16 mouse cellular contexts compared by ENCODE assay signal in the genomic region with DNA sequence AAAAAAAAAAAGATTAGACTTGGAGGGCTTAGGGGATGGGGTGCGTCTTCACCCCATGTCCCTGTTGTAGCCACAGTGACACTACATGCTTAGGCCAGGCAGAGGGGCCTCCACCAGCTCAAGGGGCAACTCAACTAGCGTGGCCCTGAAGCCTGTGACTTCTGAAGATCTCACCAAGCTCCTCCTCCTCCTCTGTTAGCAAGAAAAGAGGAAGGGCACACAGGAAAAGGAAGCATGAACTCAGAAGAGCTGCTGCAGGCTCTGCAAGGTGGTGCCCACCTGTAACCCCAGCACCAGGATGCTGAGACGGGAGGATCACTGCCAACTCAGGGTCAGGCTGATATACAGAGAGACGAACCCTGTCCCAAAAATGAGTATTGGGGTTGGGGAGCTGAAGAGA. TPM values are rescaled to one million over a fixed set of nuclear protein-coding genes. Genes with fewer than 3 reads are reported as not detected.
DNase-seq lines count a peak whose midpoint lies in the region; ATAC-seq and TF ChIP-seq lines count a peak whose summit lies in the region.
"Had no signal": no experiment of that assay in that cellular context is flagged by ENCODE, and none has a peak within 500 bp of the region (broad histone marks: within the 10 kb centered on the region; RNA-seq: fewer than 3 reads in every experiment).

No protein-coding gene starts in this region.

- H3K4me3 ChIP-seq in liver, embryonic 11.5 days (ENCODE audit: low read depth, low read length), result no peak overlapping the region
- no peak overlapping the region for H3K4me3 ChIP-seq in CH12.LX (replicated peaks in 1 of 3; ENCODE audit: low read depth in 2 of 3, low read length in 2 of 3, poor library complexity in 1 of 3)
- H3K4me3 ChIP-seq in neural tube, embryonic 15.5 days (replicated peaks), result no peak overlapping the region
- H3K4me3 ChIP-seq: embryonic facial prominence, embryonic 12.5 days; forebrain, embryonic 15.5 days; heart, embryonic 12.5 days; limb, embryonic 15.5 days; lung, embryonic 15.5 days had no signal

- H3K9me3 ChIP-seq in liver, embryonic 11.5 days (ENCODE audit: control insufficient read depth, low read length), result no peaks in the 10 kb centered on the region
- H3K9me3 ChIP-seq in CH12.LX (replicated peaks; ENCODE audit: low read length), result no peaks in the 10 kb centered on the region
- no peaks in the 10 kb centered on the region for H3K9me3 ChIP-seq in neural tube, embryonic 15.5 days (replicated peaks)
- H3K9me3 ChIP-seq: embryonic facial prominence, embryonic 12.5 days; forebrain, embryonic 15.5 days; heart, embryonic 12.5 days; limb, embryonic 15.5 days; lung, embryonic 15.5 days had no signal

- 0 out of 2 replicates have a peak, but pooled peaks have one; percentile 6 for ATAC-seq in liver, embryonic 11.5 days (replicated peaks; ENCODE audit: low FRiP score)
- ATAC-seq in granulocyte monocyte progenitor cell, adult 5-6 weeks (replicated peaks; ENCODE audit: poor library complexity, severe bottlenecking), result peak; percentile 66
- ATAC-seq in neural tube, embryonic 15.5 days (ENCODE audit: low FRiP score), result no peak
- ATAC-seq: forebrain, embryonic 15.5 days; inflammation-experienced regulatory T-cells, adult 6 months had no signal

- TF ChIP-seq CTCF in CH12.LX (conservative IDR thresholded peaks at IDR 0.05 in 1 of 2, IDR thresholded peaks at IDR 0.05 in 1 of 2; ENCODE audit: low read depth in 2 of 2, low read length in 2 of 2), result no peak

- TF ChIP-seq EP300 in CH12.LX (IDR thresholded peaks at IDR 0.05; ENCODE audit: low read length), result no peak

- H3K27ac ChIP-seq in liver, embryonic 11.5 days (ENCODE audit: low read depth, low read length), result no peak overlapping the region
- no peak overlapping the region for H3K27ac ChIP-seq in CH12.LX (ENCODE audit: insufficient read depth, low read depth)
- H3K27ac ChIP-seq in neural tube, embryonic 15.5 days (replicated peaks), result no peak overlapping the region
- H3K27ac ChIP-seq: embryonic facial prominence, embryonic 12.5 days; forebrain, embryonic 15.5 days; limb, embryonic 15.5 days; lung, embryonic 15.5 days had no signal

- H3K36me3 ChIP-seq in liver, embryonic 11.5 days (ENCODE audit: control insufficient read depth, insufficient read depth, low read length), result no peaks in the 10 kb centered on the region
- no peaks in the 10 kb centered on the region for H3K36me3 ChIP-seq in CH12.LX (replicated peaks in 1 of 2; ENCODE audit: control insufficient read depth in 1 of 2, insufficient read depth in 1 of 2, low read length in 1 of 2)
- no peaks in the 10 kb centered on the region for H3K36me3 ChIP-seq in neural tube, embryonic 15.5 days
- H3K36me3 ChIP-seq: embryonic facial prominence, embryonic 12.5 days; forebrain, embryonic 15.5 days; heart, embryonic 12.5 days; limb, embryonic 15.5 days; lung, embryonic 15.5 days had no signal

- TF ChIP-seq POLR2A in CH12.LX (IDR thresholded peaks at IDR 0.05; ENCODE audit: low read depth, low read length), result no peak

- peaks cover 18% of the 10 kb centered on the region for H3K4me1 ChIP-seq in liver, embryonic 11.5 days (replicated peaks; ENCODE audit: control insufficient read depth, insufficient read depth, low read length)
- H3K4me1 ChIP-seq in CH12.LX (ENCODE audit: control insufficient read depth in 1 of 2, insufficient read depth in 2 of 2), result peaks cover 13 to 36% of the 10 kb centered on the region in 2 experiments
- no peaks in the 10 kb centered on the region for H3K4me1 ChIP-seq in neural tube, embryonic 15.5 days
- H3K4me1 ChIP-seq: embryonic facial prominence, embryonic 12.5 days; forebrain, embryonic 15.5 days; limb, embryonic 15.5 days had no signal

- no peak overlapping the region for H3K9ac ChIP-seq in liver, embryonic 11.5 days (ENCODE audit: low read depth, low read length)
- no peak overlapping the region for H3K9ac ChIP-seq in CH12.LX (ENCODE audit: insufficient read depth, low read depth)
- H3K9ac ChIP-seq in neural tube, embryonic 15.5 days (replicated peaks), result no peak overlapping the region
- H3K9ac ChIP-seq: embryonic facial prominence, embryonic 12.5 days; forebrain, embryonic 15.5 days; heart, embryonic 12.5 days; limb, embryonic 15.5 days; lung, embryonic 15.5 days had no signal

- dilution Hi-C loops in CH12.LX (cut with MboI; ENCODE audit: extremely low pct_ligation_motif_present, extremely low pct_unique_long_range_greater_than_20kb, low sequenced_read_pairs), result no loop called here

- H3K27me3 ChIP-seq in liver, embryonic 11.5 days (replicated peaks; ENCODE audit: control insufficient read depth, insufficient read depth, low read length), result no peaks in the 10 kb centered on the region
- no peaks in the 10 kb centered on the region for H3K27me3 ChIP-seq in CH12.LX (replicated peaks)
- H3K27me3 ChIP-seq in neural tube, embryonic 15.5 days (replicated peaks), result no peaks in the 10 kb centered on the region
- H3K27me3 ChIP-seq: embryonic facial prominence, embryonic 12.5 days; forebrain, embryonic 15.5 days; heart, embryonic 12.5 days; limb, embryonic 15.5 days; lung, embryonic 15.5 days had no signal

- in situ Hi-C loops in CH12.LX (cut with MboI; ENCODE audit: low pct_ligation_motif_present, low pct_unique_long_range_greater_than_20kb, low sequenced_read_pairs), result loop anchor here (5.0 kb wide), 1 partner anchor 41 kb away; no protein-coding TSS in a partner anchor

- H3K79me2 ChIP-seq in CH12.LX (replicated peaks; ENCODE audit: control insufficient read depth, extremely low read depth, insufficient read depth, poor library complexity, severe bottlenecking), result no peaks in the 10 kb centered on the region

- 73% methylated on average over 4 of the region's 4 CpGs for WGBS in liver, embryonic 11.5 days
- WGBS in neural tube, embryonic 15.5 days, result 92% methylated on average over 4 of the region's 4 CpGs

- no peak for TF ChIP-seq RAD21 in CH12.LX (IDR thresholded peaks at IDR 0.05; ENCODE audit: low read depth, low read length)

- no peak for DNase-seq in liver, embryonic 11.5 days (ENCODE audit: low spot score)
- DNase-seq in liver (no peak), CH12.LX (ENCODE audit: extremely low read depth) (peak; percentile 46)
- peak; percentile 6 for DNase-seq in naive thymus-derived CD4-positive, alpha-beta T cell, adult 2 months (ENCODE audit: low read depth)
- DNase-seq in embryo, embryonic 9.5 days (ENCODE audit: extremely low spot score), result no peak
- DNase-seq: cerebellum, adult 11-12 months; cerebellum, postnatal 36 days; thymus, postnatal 36 days had no signal

- no peak overlapping the region for H3K4me2 ChIP-seq in liver, embryonic 11.5 days
- H3K4me2 ChIP-seq in CH12.LX (ENCODE audit: insufficient read depth, low read depth, poor library complexity, severe bottlenecking), result no peak overlapping the region
- no peak overlapping the region for H3K4me2 ChIP-seq in neural tube, embryonic 15.5 days
- H3K4me2 ChIP-seq: embryonic facial prominence, embryonic 12.5 days; forebrain, embryonic 15.5 days; heart, embryonic 12.5 days; limb, embryonic 15.5 days; lung, embryonic 15.5 days had no signal

TF ChIP-seq in CH12.LX, 34 proteins besides CTCF, POLR2A, EP300 and RAD21:
- TF ChIP-seq ZNF384 (IDR thresholded peaks at IDR 0.05; ENCODE audit: low read depth, low read length), result no peak

RNA-seq across cellular contexts. Expression of a gene that starts 13.7 kb away (rescaled TPM):
- 312 and 324 TPM in 2 replicates for polyA plus RNA-seq in liver, embryonic 11.5 days (2014; fragmentation: Nextera tagmentation; extraction: Ambion mirVana)
- total RNA-seq in CH12.LX (2012; rRNA removed) (268 and 332 TPM in 2 replicates), CH12.LX (2014; rRNA removed) (475 and 538 TPM in 2 replicates)
- polyA plus RNA-seq in CH12.LX (2012; ENCODE audit: insufficient read length, low read depth), result 461 and 517 TPM in 2 replicates
- total RNA-seq in granulocyte monocyte progenitor cell, adult 5-6 weeks (2014; fragmentation: Nextera tagmentation), result 212 and 291 TPM in 2 replicates
- total RNA-seq in granulocyte monocyte progenitor cell, adult 5-6 weeks (2017), result 386 and 388 TPM in 2 replicates
- 299 and 307 TPM in 2 replicates for polyA plus RNA-seq in neural tube, embryonic 15.5 days (2015; fragmentation: Nextera tagmentation; extraction: Ambion mirVana)

RNA-seq across cellular contexts. Expression of a gene that starts 37.5 kb away (rescaled TPM):
- 54.4 and 59.0 TPM in 2 replicates for polyA plus RNA-seq in liver, embryonic 11.5 days (2014; fragmentation: Nextera tagmentation; extraction: Ambion mirVana)
- total RNA-seq in CH12.LX (2012; rRNA removed) (30.4 and 34.9 TPM in 2 replicates), CH12.LX (2014; rRNA removed) (13.3 and 14.2 TPM in 2 replicates)
- 26.1 and 29.0 TPM in 2 replicates for polyA plus RNA-seq in CH12.LX (2012; ENCODE audit: insufficient read length, low read depth)
- total RNA-seq in granulocyte monocyte progenitor cell, adult 5-6 weeks (2014; fragmentation: Nextera tagmentation), result 56.3 and 63.0 TPM in 2 replicates
- total RNA-seq in granulocyte monocyte progenitor cell, adult 5-6 weeks (2017), result 29.1 and 33.2 TPM in 2 replicates
- polyA plus RNA-seq in neural tube, embryonic 15.5 days (2015; fragmentation: Nextera tagmentation; extraction: Ambion mirVana), result 52.8 and 59.0 TPM in 2 replicates

Comparison
In these comparisons a context has a peak if more than half of its experiments do, and no peak if none do; other contexts are left out.
1. DNase-seq: peak in CH12.LX (single experiment) and naive thymus-derived CD4-positive, alpha-beta T cell, adult 2 months (single experiment); none in liver, embryonic 11.5 days (single experiment), liver (single experiment) and embryo, embryonic 9.5 days (single experiment).